Mouse (Mus musculus): ENCODE data around the gene AI837181. TPM values are rescaled to one million over a fixed set of nuclear protein-coding genes. Genes with fewer than 3 reads are reported as not detected.

Gene AI837181
- polyA plus RNA-seq, 2 experiments: 10.7 to 16.7 TPM

DNA sequence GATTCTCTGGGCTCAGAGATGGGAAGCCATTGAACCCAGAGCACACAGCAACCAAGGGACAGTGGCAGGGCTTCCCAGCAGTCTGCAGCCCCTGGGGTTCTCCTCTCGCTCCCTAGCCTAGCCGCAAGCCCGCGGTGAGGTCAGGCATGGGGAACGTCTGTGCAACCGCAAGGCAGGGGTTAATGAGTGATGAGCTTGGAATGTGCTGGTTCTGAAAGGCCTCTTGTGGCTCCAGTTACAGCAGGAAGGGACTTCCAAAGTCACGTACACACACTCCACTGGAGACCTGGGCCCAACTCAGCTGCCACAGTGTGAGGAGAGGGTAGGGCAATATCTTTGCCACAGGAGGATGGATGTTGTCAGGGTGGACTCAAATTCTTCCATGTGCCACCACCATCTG is 20.0 kb downstream of the AI837181 start:
- Histone ChIP-seq H3K27me3 (ENCODE audit: control insufficient read depth, insufficient read depth, low read length) (peaks cover 39% of the 10 kb centered on the region), H3K4me3 (ENCODE audit: insufficient read depth in 1 of 2, low read depth in 2 of 2, low read length in 2 of 2) (no peak overlapping the region), H3K4me1 (replicated peaks; ENCODE audit: control insufficient read depth in 2 of 2, insufficient read depth in 2 of 2, low read length in 1 of 2) (peaks cover 5 to 11% of the 10 kb centered on the region in 2 experiments), H3K27ac (no peak overlapping the region), H3K9me3 (ENCODE audit: control insufficient read depth, low read length) (peaks cover 5% of the 10 kb centered on the region), H3K9ac (replicated peaks) (no peak overlapping the region), H3K36me3 (replicated peaks; ENCODE audit: control insufficient read depth, insufficient read depth, low read depth) (no peaks in the 10 kb centered on the region), H3K4me2 (ENCODE audit: low read depth) (no peak overlapping the region)
- 34% methylated on average over 7 of the region's 7 CpGs for WGBS (ENCODE audit: insufficient replicate concordance)
- TF ChIP-seq CTCF (IDR thresholded peaks at IDR 0.05; ENCODE audit: low read depth): no peak
- no peak for TF ChIP-seq EP300 (IDR thresholded peaks at IDR 0.05; ENCODE audit: low read depth)
- no peak for DNase-seq (ENCODE audit: low read depth in 3 of 3, low spot score in 3 of 3)
- ATAC-seq (ENCODE audit: insufficient read depth): no peak

DNA sequence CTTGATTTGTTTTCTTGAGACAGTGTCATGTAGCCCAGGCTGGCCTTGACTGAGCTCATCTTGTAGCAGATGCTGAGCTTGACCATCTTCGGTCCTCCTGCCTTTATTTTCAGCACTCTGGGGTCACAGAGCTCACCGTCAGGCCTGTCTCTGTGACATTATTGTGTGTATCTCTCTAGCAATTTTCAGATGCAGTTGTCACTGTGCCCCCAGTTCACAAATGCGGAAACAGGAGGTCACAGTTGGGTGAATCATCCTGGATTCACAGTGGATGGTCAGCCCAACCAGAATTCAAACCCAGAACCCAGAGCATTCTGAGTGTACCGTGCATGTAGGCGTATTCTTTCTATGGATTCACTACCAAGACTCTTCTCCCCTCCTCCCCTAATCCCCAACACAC is 20.8 kb downstream of the AI837181 start:
- H3K9ac ChIP-seq (replicated peaks): no peak overlapping the region
- TF ChIP-seq CTCF (IDR thresholded peaks at IDR 0.05; ENCODE audit: low read depth) (no peak), EP300 (IDR thresholded peaks at IDR 0.05; ENCODE audit: low read depth) (no peak)
- ATAC-seq (ENCODE audit: insufficient read depth) (no peak), DNase-seq (ENCODE audit: low read depth in 3 of 3, low spot score in 3 of 3) (no peak)
- H3K4me3 ChIP-seq (ENCODE audit: insufficient read depth in 1 of 2, low read depth in 2 of 2, low read length in 2 of 2): no peak overlapping the region
- peaks cover 5 to 11% of the 10 kb centered on the region in 2 experiments for H3K4me1 ChIP-seq (replicated peaks; ENCODE audit: control insufficient read depth in 2 of 2, insufficient read depth in 2 of 2, low read length in 1 of 2)
- no peak overlapping the region for H3K4me2 ChIP-seq (ENCODE audit: low read depth)
- no peaks in the 10 kb centered on the region for H3K9me3 ChIP-seq (ENCODE audit: control insufficient read depth, low read length)
- 72% methylated on average over 5 of the region's 5 CpGs for WGBS (ENCODE audit: insufficient replicate concordance)
- H3K36me3 ChIP-seq (replicated peaks; ENCODE audit: control insufficient read depth, insufficient read depth, low read depth): no peaks in the 10 kb centered on the region
- H3K27ac ChIP-seq: no peak overlapping the region
- peaks cover 43% of the 10 kb centered on the region for H3K27me3 ChIP-seq (ENCODE audit: control insufficient read depth, insufficient read depth, low read length)

DNA sequence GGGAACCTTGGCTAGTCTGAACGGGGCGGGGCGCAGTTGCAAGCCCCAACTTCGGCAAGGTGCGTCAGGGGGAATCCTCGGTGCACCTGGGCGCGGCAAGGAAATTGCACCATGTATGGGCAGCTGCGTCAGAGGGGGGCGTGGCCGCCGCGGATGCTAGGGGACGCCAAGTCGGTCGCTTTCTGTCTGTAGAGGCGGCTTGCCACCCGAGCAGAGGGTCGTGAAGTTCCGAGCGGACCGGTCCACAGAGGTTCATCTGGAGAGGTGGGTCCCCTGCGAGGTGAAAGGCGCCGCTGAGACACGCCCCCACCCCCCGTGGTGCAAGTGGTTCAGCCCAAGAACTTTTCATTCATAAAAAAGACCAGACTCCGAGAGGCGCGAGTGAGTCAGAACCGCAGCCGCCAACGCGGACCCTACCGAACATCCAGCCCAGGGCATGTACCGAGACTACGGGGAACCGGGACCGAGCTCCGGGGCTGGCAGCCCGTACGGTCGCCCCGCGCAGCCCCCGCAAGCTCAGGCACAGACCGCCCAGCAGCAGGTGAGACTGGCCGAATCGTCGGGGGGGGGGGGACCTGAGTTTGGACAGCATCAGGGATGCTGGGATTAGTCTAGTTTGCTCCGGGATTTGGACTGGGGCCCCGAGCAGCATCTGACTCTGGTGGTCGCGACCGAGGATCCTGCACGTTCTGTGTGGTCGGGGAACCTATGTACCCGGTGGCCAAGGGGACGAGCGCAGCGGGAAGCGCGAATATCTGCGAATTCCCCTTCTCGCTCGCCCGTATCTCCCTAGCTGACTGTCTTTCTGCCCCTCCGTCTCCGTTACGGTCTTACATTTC is 22.8 kb downstream of the AI837181 start, which contains the start of gene Fosl1:
Fosl1 (plus strand) TSS at position 33 of the 839 bp plus-strand sequence.
- TF ChIP-seq EP300 (IDR thresholded peaks at IDR 0.05; ENCODE audit: low read depth): no peak
- TF ChIP-seq CTCF (IDR thresholded peaks at IDR 0.05; ENCODE audit: low read depth): no peak
- Histone ChIP-seq H3K9ac (replicated peaks) (peak within 1 kb of the TSS; percentile 19), H3K9me3 (ENCODE audit: control insufficient read depth, low read length) (no peaks in the 10 kb centered on the region), H3K4me3 (ENCODE audit: insufficient read depth in 1 of 2, low read depth in 2 of 2, low read length in 2 of 2) (peak within 1 kb of the TSS; percentile 57 to 59), H3K27me3 (ENCODE audit: control insufficient read depth, insufficient read depth, low read length) (peaks cover 41% of the 10 kb centered on the region), H3K4me2 (ENCODE audit: low read depth) (peak within 1 kb of the TSS; percentile 80), H3K27ac (no peak within 1 kb of the TSS), H3K4me1 (replicated peaks; ENCODE audit: control insufficient read depth in 2 of 2, insufficient read depth in 2 of 2, low read length in 1 of 2) (peaks cover 5 to 11% of the 10 kb centered on the region in 2 experiments), H3K36me3 (replicated peaks; ENCODE audit: control insufficient read depth, insufficient read depth, low read depth) (no peaks in the 10 kb centered on the region)
- under 1% methylated on average over 70 of the region's 70 CpGs for WGBS (ENCODE audit: insufficient replicate concordance)
- peak; percentile 40; the same call in 1 of the 2 replicates for ATAC-seq (ENCODE audit: insufficient read depth)
- no peak for DNase-seq (ENCODE audit: low read depth in 3 of 3, low spot score in 3 of 3)

DNA sequence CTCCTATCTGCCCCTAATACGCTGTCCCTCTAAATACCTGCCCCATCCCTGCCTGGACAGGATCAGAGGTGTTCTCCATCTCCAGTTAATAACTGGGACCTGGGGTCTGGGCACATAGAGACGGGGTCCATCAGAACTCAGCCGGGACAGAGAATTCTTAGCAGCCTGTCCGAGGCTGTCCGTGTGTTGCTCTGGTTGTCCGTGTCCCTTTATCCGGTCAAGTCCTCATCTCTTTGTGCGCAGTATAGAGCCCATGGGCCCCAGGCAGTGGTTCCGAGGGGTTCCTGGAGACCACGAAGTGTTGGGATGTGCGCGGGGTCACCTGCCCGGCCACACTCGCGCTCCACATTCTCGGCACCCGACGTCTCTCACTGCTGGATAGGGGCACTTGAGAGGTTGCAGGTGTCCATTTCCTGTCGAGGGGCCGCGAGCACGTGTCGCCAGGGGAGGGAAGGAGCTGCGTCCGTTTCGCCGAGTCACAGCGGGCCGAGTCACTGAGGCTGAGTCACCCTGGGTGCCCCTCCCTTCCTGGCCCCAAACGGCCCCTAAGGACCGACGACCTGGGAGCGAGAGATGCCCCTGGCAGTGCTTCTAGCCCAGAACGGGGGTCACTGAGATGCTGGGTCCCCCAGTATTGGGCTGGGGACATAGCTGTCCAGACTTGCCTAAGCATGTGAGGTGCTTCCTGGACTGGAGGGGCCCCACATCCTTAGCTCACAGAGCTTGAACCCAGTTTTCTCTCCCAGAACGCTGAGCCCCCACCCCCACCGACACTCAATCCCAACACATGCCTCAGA is 23.6 kb downstream of the AI837181 start:
- H3K27ac ChIP-seq: no peak overlapping the region
- DNase-seq (ENCODE audit: low read depth in 3 of 3, low spot score in 3 of 3): no peak
- peak; percentile 69 for ATAC-seq (ENCODE audit: insufficient read depth)
- no peak overlapping the region for H3K9ac ChIP-seq (replicated peaks)
- peak overlapping the region in 1 of 2 experiments; percentile 59; a peak in 2 of 4 replicates for H3K4me3 ChIP-seq (ENCODE audit: insufficient read depth in 1 of 2, low read depth in 2 of 2, low read length in 2 of 2)
- no peak for TF ChIP-seq CTCF (IDR thresholded peaks at IDR 0.05; ENCODE audit: low read depth)
- no peak for TF ChIP-seq EP300 (IDR thresholded peaks at IDR 0.05; ENCODE audit: low read depth)
- no peaks in the 10 kb centered on the region for H3K36me3 ChIP-seq (replicated peaks; ENCODE audit: control insufficient read depth, insufficient read depth, low read depth)
- no peaks in the 10 kb centered on the region for H3K9me3 ChIP-seq (ENCODE audit: control insufficient read depth, low read length)
- WGBS (ENCODE audit: insufficient replicate concordance): 3% methylated on average over 36 of the region's 36 CpGs
- H3K4me2 ChIP-seq (ENCODE audit: low read depth): peak overlapping the region; percentile 80
- peaks cover 41% of the 10 kb centered on the region for H3K27me3 ChIP-seq (ENCODE audit: control insufficient read depth, insufficient read depth, low read length)
- H3K4me1 ChIP-seq (replicated peaks; ENCODE audit: control insufficient read depth in 2 of 2, insufficient read depth in 2 of 2, low read length in 1 of 2): peaks cover 5 to 11% of the 10 kb centered on the region in 2 experiments

DNA sequence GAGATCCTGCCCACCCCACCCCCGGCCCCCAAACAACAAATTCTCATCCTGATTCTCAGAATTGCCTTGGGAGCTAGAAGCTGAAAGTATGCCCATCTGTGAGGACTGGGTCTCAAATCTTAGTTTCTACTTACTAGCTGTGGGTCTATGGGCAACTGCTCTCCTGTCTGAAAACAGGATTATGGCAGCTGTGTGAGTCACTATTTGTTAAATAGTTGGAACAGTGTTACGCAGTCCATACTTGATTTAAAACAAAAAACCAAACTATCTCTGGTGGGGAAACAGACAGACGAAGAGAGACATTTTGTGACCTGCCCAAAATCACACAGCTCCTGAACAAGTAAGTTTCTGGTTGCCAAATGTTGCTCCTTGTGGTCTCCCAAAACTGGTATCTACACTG is 24.7 kb downstream of the AI837181 start:
- peaks cover 41% of the 10 kb centered on the region for H3K27me3 ChIP-seq (ENCODE audit: control insufficient read depth, insufficient read depth, low read length)
- peaks cover 5 to 11% of the 10 kb centered on the region in 2 experiments for H3K4me1 ChIP-seq (replicated peaks; ENCODE audit: control insufficient read depth in 2 of 2, insufficient read depth in 2 of 2, low read length in 1 of 2)
- no peak for TF ChIP-seq EP300 (IDR thresholded peaks at IDR 0.05; ENCODE audit: low read depth)
- no peak for TF ChIP-seq CTCF (IDR thresholded peaks at IDR 0.05; ENCODE audit: low read depth)
- no peaks in the 10 kb centered on the region for H3K36me3 ChIP-seq (replicated peaks; ENCODE audit: control insufficient read depth, insufficient read depth, low read depth)
- H3K9ac ChIP-seq (replicated peaks): no peak overlapping the region
- H3K27ac ChIP-seq: no peak overlapping the region
- H3K4me3 ChIP-seq (ENCODE audit: insufficient read depth in 1 of 2, low read depth in 2 of 2, low read length in 2 of 2): no peak overlapping the region
- DNase-seq (ENCODE audit: low read depth in 3 of 3, low spot score in 3 of 3): no peak
- WGBS (ENCODE audit: insufficient replicate concordance): 64% methylated on average over 3 of the region's 3 CpGs
- H3K9me3 ChIP-seq (ENCODE audit: control insufficient read depth, low read length): no peaks in the 10 kb centered on the region
- no peak overlapping the region for H3K4me2 ChIP-seq (ENCODE audit: low read depth)
- ATAC-seq (ENCODE audit: insufficient read depth): no peak
